Mouse (Mus musculus) monocyte, adult 5-6 weeks (primary cell): ENCODE results near the gene Shf. TPM values are rescaled to one million over a fixed set of nuclear protein-coding genes. Genes with fewer than 3 reads are reported as not detected.

Experiments used
- ATAC-seq: fragments of 153-309, 156-312 bp; replicated peaks from 2 replicates; pipeline ENCODE4 v1.8.0; 2017; ENCODE audit warnings: mild to moderate bottlenecking; ENCODE audit not compliant: low TSS enrichment, insufficient number of reproducible peaks, severe bottlenecking, poor library complexity, low FRiP score
- total RNA-seq: library from RNA; stranded (forward); fragments of 200-1000, 200-491, 200-594 nt; gene quantifications from 3 replicates; pipeline ENCODE4 v1.2.3, GENCODE M21; 2017

The Shf gene
- total RNA-seq, 1 experiment from 2014 or later: 1.3 TPM

DNA sequence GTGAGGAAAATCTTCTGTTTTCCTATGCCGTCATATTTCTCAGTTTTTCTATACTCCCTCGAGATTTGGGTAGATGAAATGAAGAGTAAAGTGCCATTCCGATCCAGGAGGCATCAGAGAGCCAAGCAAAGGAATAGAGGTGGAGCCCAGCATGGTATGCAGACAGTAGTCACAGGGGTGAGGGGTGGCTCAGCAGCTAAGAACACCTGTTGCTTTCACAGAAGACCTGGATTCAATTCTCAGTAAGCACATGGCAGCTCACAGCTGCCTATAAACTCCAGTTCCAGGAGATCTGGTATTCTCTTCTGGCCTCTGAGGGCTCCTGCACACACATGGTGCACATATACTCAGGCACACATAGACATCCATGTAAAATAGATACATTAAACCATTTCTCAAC is 3.1 kb upstream of the Shf start:
- ATAC-seq: no peak

DNA sequence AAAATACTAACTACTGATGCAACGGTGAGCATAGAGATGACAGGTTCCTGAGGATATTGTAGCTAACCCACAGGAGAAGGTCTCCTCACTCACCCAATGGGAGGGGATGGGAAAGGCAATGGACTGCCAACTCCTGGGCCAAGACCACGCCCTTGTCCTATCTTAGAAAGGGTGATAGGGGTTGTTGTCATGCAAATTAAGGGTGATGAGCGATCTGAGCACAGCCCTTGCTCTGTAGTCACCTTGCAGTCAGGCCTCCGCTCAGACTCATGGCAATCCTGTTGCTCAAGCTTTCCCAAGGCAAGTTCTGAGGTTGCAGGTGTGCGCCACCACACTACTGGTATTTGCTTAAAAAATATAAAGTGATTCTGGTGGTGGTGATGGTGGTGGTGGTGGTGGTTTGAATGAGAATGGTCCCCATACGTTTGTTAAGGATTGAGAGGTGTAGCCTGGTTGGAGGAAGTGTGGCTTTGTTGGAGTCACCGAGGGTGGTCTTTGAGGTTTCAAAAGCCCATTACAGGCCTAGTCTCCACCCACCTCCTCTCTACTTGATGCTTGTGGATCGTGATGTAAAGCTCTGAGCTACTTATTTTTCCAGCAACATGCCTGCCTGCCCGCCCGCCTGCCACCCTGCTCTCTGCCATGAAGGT is 1.3 kb upstream of the Shf start:
- ATAC-seq: no peak

DNA sequence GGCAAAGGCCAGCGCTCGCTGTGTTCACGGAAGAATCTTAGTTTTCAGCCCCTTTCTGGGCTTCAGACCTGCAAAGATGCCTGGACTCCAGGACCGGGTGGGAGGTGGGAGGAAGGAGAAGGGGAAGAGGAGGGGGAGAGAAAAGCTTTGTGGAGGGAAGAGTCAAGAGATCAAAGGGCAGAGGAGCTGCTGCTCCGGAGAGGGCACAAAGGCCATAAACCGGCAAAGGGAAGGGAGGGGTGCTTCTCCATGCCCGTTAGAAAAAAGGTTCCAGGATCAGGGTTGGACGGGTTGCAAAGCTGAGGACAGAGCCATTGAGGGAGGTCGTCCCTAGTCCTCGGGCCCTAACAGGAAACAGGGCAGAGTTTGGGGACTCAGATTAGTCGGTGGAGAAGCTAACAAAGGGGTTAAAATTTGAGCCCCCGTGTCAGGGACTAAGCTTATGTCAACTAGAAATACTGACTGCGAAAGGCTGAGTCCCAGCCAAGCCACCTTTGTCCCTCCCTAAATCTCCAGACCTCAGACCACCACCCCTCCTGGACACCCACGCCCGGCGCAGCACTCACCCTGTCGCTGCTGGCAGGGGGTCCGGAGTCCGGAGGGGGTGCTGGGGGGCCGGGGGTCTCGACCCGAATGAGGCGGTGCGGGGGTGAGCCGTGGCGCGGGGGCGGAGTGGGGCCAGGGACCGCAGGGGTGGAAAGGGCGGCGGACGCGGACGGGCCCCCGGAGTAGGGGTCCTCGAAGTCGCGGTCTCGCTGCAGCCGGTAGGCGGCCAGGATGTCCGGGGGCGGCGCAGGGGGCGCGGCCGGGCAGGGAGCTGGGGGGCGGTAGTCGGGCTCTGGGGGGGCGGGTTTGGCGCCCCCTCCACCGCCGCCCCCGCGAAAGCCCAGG is 636 bp downstream of the Shf start:
- no peak for ATAC-seq

DNA sequence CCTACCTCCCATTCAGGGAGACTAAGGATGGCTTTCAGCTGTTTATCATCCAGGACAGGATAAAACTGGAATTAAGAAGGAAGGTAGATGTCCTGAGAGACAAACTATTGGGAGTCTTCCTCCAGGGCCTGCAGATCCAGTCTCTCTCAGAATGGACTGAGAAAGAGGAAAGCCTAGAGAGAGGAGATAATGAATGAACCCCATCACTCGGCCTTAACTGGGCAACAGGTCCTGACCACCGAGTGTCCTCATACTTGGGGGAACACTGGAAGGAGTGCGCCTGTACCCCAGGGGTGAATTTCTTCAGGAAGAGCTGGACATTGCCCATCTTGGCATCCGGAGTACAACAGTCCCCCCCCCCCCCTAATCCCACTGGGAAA is 1.3 kb downstream of the Shf start:
- no peak for ATAC-seq

DNA sequence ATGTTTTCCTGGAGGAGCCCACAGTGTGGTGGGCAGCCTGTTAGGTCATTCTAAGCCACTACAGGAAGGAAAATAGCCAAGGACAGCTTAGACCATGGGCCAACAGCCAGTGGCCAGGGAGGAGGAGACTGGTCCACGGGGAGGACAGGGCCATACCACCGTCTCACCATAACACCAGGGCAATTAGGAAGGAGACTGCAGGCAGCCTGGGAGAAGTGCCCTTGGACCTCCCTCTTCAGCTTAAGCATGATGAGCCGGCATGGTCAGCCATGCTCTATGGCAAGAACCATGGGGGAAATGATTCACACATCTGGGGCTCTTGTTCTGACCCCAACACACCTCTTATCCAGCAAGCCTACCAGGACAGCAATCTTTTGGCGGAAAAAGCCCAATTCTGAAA is 1.8 kb downstream of the Shf start:
- ATAC-seq: no peak

DNA sequence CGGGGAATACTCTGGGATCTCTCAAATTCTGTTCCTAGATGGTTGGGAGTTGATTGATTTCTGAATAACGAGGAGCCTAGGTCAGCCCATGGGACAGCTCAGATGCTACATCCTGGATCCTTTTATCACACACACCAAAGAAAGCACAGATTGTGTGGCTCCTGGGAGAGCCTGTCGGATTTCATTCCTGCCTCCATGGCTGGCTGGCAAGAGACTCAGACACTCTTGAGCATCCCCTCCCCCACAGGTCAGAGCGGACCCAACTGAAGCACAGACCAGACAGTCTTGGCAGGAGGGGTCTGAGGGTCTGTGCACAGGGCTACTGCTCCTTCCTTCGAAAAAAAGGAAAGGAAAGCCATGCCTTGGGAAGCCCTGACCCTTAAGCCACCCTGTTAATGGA is 2.3 kb downstream of the Shf start:
- no peak for ATAC-seq

DNA sequence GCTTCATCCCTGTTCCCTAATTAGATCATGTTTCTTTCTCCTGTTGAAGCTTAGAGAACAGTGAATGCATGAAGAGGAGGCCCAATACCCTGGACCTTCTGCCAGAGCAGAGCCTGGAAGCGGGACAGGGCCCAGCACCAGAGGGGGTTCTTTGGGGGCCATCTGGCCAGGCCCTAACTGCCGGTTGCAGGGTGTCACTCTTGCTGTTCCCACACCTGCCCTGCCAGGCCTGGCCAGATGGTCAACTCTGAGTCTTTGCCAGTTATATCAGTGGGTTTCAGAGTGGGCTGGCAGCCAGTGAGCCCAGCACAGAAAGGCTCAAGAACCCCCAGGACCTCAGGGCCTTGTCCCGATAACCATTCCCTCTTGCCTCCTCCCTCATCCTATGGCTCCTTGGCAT is 2.9 kb downstream of the Shf start:
- ATAC-seq: no peak

DNA sequence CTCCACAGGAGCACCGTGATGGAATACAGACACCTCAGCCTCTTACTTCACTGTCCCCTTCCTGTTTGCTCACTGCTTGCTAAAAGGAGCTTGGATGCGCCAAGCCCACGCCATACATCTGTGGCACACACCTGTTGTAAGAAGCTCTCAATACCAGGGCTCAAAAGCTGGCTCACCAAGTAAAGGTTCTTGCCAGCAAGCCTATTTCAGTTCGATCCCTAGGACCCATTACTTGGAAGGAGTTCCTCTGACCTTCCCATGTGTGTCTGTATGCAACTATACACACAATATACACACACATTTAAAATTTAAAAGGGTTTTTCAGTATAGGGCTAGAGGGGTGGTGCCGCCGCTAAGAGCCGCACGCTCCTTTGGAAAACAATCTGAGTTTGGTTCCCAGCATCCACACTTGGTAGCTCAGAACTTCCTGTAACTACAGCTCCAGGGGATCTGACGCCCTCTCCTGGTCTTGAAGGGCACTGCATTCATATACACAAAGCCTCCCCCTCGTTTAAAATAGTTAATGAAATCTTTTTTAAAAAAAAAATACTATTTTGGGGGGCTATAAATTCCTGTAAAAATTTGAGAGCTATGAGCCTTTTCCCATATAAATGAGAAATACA is 3.6 kb downstream of the Shf start:
- no peak for ATAC-seq

DNA sequence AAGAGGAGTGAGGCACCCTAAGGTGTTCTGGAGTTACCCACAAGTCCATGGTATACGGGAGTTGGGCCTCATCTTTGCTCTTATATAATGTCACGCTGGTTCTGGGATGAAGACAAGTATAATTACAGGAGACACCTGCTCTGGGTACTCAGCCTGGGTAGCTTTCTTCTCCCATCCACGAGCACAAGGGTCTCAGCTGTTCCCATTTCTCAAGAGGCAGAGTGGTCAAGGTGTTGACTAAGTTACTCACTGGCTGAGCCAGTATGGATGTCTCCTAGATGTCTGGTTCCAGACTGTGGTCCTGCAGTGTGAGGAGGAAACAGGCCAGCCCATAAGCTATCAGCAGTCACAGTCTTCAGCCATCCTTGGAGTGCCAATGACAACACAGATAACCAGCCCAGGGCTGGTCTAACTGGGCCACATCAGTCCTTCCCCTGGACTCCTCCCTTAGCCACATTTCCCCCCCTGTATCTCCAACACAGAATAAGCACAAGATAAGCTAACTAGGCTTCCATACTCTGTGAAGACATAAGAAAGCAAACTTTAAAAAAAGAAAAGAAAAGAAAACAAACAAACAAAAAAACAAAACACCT is 4.5 kb downstream of the Shf start:
- ATAC-seq: no peak

DNA sequence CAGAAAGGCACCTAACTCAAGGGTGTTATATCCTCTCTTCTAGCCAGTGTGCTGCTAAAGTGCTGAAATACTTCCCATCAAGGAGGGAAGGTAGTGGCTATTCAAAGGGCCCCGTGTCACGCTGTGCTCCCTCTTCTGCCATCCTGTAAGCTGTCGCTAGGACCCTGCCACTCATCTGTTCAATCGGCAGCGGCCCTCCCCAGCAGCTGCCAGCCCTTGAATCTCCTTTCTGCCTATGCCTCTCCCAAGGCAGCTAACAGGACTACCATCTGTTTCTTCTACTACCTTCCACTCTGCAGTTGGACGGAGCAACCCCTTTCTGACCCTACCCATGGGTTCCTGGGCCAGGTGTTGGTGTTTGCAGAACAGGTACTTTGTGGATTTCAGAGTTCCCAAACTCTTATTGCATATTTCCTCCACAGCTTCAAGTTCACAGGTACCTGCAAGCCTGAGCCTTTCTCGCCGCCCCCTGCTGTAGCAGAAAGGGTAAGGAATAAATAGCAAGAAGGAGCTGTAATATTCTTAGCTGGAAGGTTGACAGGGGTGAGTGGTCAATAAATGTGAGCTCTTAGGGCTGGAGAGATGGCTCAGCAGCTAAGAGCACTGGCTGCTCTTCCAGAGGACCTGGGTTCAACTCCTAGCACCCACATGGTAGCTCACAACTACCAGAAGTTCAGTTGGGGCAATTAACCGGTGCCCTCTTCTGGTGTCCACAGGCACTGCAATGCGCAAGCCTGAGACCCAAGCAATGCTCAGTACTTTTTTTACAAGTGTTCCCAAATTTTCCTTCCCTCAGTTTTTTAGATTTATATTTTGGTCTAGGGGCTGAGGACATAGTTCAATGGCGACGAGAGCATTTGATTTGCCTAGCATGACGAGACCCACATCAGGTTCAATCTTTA is 6.1 kb downstream of the Shf start:
- no peak for ATAC-seq

DNA sequence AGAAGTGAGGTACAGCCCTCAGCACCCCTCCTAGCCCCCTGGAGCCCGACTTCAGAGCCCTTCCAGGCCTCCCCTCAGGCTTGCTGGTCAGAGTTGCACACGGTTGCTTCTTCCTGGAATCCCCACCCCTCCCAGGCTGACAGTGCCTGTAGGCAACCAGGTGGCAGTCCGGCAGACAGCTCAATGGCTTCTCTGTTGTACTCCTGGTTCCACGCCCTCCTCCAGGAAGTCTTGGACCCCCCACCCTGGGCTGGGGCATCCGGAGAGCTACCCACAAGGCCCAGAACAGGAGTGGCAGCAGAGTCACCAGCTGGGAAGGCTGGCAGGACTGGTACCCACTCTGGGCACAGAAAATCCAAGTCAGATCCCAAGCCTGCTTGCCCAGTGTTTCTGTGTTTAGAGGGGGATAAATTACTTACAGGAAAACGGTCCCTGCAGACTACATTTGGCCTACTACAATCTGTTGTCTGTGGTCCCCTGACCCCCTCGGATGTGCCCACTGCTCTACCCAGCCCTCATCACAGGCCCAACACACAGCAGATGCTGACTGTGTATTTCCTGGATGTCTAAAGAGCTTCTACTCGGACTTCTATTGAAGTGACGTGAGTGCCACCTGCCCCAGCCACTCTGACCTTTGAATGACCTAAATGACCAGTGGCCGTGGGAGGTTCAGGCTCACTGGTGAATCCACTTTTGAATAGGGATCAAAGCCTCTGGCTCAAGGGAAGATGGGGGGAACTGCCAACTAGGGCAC is 6.9 kb downstream of the Shf start:
- ATAC-seq: no peak

DNA sequence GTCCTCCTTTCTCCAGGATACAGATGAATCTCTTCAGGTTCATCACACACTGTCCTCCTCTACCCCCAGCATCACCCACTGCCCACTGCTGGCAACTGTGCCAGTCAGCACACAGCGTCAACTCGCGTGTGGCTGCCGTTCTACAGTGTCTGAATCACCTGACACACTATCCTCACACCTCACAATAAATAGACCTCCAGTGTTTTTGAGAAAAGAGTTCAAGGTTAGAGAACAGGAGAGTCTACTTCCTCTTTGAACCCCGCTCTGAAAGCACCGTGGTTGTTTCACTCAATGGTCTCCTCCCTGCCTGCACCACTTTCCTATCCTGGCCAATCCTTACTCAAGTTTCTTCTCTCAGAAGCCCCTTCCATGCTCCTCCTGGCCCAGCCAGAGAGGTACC is 7.8 kb downstream of the Shf start:
- no peak for ATAC-seq

DNA sequence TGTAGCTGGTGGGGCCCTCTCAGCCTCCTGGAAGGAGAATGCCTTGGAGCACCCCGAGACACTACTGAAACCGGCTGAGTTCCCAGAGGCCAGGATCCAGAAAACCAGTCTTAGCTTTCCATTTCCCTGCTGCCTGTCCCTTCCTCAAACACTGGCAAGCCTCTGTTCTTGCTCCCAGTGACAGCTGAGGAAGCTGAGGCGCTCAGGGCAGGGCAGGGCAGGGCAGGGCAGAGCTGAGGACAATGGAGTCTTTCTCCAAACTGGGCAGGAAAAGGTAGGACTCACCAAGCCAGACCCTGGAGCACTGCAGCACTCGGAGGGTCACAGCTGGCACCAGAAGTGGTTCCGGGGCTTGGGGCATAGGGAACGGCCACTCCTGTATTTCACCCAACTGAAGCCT is 8.7 kb downstream of the Shf start:
- ATAC-seq: no peak

DNA sequence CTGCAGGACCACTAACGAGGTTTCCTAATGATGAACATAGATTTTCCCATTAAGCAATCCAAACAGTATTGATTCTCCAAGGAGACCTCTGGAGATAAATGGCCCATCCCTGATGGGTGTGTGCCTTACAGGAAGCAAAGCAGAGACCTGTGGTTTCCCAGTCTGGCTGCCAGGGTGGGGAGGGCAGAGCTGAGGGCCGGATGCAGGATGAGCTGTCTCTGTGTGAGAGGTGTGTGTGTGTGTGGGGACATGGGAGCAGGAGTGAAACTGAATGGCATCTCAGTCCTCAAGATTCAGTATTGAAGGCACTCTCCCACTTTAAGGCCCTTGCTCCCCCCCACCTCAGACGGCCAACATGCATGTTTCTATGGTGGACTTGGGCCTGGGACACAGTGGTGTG is 12.8 kb downstream of the Shf start:
- no peak for ATAC-seq

DNA sequence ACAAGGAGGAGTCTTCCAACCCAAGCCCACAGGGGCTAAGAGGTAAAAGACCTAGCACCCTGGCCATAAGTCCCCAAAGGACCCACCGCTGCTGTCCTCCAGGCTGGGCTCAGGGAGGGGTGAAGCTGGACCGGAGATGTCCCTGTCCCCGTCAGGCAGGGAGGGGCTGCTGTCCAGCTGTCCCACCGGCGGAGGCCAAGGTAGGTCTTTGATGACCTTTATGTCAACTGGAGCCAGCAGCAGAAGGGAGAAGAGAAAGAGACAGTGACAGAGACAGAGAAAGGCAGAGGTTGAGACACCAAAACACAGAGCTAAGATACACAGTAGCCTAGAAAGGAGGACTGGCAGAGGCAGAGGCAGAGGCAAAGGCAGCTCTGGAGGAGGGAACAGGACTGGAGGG is 13.6 kb downstream of the Shf start:
- ATAC-seq: no peak

DNA sequence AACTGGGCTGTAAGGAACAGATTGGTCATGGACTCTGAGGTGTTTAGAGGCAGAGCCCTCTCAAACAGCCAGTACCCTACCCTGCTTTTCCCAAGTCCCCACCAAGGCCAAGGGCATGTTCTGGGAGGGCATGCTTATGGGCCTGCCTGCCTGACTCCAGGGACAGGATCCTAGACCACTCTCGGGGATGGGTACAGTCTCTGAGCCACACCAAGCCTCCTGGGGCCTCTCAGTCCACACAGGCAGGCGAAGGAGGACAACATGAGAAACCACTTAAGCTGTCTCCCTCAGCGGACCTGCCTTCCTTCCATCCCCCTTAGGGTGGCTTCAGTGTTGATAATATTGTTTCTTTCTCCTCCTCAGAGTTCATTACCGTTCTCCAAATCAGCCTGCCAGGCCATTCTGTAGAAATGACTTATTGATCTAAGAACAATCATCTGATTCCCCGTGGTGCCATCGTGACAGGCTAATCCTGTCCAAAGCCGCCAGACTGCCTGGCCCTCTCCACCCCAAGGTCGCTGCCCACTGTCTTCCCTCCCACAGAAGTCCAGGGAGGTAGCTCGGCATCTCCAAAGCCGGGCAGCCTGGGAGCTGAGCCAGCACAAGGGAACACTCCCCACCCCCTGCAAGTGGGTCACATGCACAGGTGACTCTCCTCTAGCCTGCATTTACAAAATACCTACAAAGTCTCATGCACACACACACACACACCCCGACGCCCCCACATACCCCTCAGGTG is 14.6 kb downstream of the Shf start:
- no peak for ATAC-seq

DNA sequence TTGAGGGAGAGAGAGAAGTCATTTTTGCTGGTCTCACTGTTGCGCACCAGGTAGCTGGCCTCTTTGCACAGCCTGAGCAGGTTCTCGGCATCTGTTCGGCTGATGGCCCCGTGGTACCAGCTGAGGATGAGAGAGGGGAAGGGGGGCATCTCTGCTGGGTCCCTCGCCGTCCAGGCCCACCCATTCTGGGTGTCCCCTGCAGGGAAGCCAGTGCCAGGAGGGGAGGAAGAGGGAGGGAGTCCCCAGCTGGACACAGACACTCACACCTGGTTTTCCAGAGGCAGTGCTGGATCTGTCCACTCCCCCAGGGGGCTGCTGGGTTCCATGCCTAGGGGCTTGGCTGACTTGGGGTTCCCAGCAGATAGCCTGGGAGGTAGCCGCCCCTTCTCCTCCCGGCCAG is 15.2 kb downstream of the Shf start:
- no peak for ATAC-seq
